Mouse (Mus musculus) urinary bladder, adult 18-20 months (tissue): ENCODE measurements at regions not wholly inside any gene's neighbourhood (a gene's known extent, or its start where the extent isn't known, plus 50 kb on each side); places are given as distances from the start of the nearest gene placed in this dataset.

ENCODE experiments used
- DNase-seq, 2 experiments: peaks; one replicate each; pipeline ENCODE4 v3.0.0; 2022; ENCODE audit warnings: low spot score in 2 of 2, mixed read lengths in 2 of 2

DNA sequence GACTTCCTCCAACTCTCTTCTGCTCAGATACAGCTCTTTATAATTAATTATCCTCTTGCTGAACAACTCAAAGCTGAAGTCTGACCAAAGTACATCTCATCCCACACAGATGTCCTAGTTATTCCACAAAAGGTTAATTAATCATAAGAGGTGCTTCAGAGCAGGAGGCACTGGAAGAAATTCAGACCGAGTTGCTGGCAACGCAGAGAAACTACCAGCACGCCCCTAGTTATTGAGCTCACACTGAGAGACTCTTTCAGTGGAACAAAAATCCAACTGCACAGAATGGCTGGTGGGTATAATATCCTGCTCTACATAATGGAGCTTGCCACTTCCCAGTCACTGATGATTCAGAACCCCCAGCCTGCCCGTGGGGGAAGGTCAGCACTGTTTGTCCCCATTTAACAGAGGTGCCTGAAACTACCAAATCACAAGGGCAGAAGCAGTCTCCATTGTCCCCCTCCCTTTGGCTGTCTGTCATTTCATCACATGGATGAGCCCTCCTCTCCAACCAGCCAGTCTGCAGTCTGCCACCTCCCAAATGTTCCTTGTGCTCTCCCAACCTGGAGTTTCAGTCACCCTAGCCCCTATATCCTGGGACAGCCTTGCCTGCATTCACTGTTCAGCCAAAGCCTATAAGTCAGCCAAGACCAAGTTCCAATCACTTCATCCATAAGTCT is 170.3 kb upstream of the Creb1 start:
- no peak for DNase-seq

DNA sequence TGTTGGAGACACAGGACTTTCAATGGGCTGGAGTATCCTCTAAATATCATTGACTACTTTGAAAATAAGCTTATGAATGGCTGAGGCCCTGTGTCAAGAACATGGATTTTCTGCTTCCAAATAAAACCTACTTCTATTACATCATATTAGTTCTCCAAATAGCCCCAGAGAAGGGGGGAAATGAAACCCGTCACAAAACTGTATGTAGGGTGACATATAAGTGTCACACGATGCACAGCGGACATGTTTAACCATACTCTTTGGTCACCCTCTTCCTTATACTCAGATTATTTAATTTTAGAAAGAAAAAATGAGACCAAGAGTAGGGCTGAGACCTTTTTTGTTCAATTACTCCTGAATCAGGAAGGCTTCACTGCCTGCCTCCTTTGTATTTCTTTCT is 189.2 kb upstream of the Creb1 start:
- DNase-seq, result no peak

DNA sequence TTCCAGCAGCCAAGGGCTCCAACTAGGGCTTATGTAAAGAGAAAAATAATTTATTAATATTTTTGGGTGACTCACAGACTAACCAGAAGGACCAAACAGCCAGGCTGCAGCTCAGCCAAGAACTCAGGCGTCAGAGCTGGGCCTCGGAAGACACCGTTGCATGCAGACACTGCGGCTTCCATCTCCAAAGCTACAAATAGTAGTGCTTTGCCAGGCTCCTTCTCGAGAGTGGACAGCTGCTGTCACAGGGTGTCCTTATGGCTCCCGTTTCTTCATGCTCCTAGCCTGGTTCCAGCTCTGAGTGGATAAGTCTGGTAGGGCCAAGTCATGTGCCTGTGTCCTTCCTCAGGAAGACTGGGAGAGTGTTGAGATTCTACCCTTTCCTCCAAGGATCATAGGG is 190.8 kb upstream of the Creb1 start:
- peak; percentile 11 to 23 for DNase-seq

DNA sequence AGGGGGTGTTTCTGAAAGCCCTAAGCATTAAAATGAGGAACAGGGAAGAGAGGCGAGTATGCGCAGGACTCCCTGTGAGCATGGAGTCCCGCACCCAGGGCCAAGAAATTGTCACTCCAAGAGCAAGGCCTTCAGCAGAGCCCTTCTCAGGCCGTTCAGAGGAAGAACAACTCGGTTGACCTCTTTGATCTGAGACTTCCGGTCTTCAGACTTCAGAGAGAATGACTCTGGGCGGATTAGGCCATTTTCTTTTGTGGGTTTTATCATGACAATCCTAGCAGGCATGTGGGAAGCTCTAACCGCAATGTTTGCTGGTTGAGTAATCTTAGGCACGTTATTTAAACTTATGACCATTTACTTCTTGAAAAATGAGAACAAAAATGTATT is 193.9 kb upstream of the Creb1 start:
- no peak for DNase-seq

DNA sequence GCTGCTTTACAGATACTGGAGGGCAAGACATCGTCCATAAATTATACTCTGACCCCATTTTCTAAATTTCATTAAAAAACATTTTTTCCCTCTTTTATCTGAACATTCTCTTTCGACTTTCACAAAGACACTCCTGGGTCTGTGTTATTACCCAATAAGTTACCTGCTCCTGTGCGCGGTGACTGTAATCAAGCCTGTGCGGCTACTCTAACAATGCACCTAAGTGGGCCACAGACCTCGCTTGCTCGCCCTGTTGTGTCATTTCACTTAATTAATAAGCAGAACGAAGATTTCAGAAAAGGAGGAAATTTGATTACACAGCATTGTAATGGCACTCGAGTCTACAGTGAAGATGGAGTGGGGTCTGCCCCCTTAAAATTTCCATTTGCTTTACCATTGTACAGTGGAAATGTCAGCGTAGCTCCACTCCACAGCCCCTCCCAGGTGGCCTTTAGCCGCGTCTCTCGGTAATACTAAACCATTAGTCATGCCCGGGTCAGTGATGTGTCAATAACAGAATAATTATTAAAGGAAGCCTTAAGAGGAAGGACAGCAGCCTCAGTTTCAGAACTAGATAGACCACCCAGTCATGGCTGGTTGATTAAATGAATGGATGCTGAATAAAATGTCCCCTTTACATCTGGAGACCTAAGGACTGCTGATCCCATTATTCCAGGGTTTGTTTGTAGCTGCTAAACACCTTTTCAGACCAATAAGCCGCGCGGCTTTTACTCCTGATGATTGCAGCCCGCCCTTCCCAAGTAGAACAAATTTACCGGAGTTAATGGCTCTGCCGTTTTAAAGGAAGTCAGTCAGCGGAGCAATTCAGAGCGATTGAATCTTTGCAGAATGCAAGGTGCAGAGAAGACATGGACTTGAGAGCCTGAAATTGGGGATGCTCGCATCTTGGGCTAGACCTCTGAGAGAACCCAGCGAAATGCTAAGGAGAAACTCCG is 194.5 kb upstream of the Creb1 start:
- DNase-seq, result no peak

DNA sequence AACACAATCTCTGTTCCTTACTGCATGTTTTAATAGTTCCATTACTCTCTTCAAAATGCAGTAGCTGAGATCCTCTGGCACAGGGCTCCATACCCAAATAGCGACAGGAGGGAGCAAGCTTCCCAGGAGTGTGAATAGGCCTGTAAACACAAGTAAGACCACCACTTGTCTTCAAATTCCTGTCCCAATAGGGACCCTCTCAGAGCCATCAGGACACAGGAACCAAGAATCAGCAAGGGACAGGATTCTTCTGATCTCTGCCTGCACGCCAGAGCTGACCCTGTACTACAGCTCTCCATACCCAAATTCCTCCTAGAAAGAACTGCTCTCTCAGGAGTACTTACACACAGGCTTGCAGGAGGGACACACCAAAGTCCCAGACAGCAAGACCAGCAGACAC is 200.9 kb upstream of the Creb1 start:
- no peak for DNase-seq

DNA sequence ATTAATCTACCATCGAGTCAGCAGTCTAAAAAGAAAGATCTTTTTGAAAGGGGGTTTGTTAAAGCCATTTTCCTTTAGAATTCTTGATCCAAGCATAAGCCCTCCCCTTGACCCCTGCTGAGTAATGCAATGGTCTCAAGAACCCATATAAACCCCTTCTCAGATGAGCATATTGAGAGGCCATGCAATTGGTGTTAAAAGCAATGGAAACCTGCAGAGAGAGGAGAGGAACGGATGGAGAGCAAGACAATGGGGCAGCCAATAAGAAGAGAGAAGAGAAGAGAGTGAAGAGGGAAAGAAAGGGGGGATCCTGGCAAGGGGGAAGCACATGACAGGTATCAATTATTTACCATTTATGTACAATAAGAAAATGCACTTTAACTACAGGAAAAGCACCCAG is 201.7 kb upstream of the Creb1 start:
- DNase-seq, result no peak

DNA sequence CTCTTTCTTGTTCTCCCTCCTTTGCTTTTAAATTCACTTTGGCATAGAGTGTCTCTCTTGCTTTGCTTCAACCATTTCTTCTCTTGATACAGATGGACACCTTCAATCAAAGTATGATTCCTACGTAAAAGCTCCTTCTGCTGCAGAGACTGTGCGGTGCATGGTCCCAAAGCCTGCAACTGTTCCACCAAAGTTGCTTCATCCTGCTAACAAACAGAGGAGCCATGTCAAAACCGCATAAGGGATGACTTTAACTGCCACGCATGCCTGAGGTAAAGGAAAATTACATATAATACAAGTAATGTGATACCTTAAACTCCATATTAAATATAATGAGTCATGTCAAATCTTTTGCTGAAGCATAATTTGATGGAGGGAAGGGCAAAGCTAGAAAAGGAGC is 200.1 kb upstream of the Klf7 start:
- DNase-seq, result no peak

DNA sequence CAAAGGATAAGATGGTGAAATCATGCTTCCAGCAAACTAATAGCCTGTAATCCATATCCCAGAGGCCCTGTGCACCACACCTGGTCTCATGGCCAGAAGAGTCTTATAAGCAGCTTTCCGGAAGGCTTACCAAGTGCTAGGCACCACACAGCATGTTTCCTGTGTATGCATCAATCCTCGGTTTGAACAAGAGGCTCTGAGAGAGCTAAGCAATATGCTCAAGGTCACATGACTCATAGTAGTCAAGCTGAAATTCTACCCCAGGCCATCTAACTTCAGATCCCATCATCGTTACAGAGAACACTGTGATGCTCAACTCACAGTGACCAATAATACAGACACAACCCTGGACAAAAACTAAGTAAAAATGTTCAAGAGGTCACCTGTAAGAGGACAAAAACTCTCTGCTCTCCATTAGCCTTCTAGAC is 197.1 kb upstream of the Klf7 start:
- DNase-seq, result no peak

DNA sequence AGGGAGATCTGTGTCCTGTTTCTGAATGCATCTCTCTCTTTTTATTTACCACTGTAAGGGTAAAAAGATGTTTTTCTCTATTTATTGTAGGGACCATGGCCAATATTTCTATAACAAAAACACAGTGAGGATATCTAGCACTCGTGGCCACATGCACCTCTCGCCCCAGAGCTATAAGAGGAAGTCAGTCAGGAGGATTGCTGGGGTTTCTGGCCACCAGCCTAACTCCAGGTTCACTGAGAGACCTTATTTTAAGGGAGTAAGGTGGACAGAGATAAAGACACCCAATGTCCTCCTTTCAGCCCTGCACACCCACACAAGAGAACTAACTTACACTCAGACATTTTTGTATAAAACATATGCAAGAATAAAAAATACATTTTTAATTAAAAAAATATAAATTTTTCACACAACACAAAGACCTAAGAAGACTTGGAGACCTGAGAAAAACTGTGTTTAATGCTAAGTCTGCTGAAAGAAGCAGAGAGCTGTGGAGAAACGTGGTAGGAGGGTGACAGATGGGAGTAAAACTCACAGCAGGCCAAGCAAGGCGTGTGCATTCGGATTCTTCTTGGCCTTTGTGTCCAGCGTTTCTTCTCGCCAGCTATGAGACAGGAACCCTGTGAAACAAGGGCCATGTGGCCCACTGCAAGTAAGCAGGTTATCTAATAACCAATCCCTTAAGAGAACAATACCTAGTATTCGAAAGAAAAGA is 196.5 kb upstream of the Klf7 start:
- DNase-seq, result no peak

DNA sequence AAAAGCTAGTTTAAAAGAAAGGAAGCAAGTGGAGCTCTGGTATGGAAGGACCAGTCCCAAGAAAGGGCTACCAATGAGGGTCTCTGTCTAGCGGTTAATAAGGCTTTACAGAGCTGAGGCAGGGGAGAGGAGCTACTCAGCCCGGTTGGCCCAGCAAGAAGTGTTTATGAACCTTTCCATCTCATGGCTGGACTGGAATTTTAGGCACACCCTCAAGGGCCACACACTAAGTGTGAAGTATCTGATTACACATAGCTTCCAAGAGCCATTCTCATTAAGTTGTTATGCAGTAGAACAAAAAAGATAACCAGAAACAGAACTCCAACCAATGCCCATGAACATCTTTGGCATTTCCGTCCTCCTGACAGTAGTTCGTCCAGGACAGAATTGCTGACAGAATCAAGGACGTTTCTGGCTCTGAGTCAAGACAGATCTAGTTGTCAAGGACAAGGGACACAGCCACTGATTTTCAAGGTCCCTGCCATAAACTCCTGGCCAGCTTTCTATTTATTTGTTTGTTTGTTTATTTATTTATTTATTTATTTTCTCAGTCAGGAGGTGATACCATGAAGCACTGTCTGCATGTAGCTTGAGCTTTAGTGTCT is 195.1 kb upstream of the Klf7 start:
- no peak for DNase-seq

DNA sequence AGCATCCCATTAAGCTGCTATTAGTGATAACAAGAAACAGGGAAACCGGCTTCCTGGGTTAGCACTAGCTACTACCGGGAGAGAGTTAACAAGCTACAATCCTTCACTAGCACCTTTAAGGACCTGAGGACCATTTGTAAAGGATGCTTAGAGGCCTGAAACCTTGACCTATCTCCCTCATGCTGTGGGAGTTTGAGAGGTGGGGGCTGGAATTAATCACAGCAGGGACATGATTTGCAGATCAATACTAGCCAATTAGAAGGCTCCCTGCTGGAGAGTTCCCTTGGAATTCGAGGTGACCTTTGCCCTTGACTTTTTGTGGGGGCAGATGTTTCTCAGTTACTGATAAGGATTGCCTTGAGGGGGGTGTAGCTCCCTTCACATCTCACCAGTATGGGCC is 189.3 kb upstream of the Klf7 start:
- no peak for DNase-seq

DNA sequence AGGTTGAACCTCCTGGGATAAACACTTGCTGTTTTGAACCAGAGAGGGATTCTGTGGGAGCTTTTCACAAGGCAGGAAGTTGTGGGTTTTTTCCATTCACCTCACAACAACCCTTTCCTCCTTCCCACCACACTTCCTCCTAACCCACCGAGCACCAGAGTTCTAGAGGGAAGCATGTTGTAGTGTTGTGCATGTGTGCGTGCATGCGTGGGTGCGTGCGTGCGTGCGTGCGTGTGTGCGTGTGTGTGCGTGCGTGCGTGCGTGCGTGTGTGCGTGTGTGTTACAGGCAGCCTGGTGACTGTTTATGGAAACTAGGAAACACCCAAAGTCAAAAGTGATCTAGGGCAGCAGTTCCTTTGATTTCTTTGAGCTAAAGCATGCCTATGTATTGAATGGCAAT is 186.5 kb upstream of the Klf7 start:
- DNase-seq, result no peak

DNA sequence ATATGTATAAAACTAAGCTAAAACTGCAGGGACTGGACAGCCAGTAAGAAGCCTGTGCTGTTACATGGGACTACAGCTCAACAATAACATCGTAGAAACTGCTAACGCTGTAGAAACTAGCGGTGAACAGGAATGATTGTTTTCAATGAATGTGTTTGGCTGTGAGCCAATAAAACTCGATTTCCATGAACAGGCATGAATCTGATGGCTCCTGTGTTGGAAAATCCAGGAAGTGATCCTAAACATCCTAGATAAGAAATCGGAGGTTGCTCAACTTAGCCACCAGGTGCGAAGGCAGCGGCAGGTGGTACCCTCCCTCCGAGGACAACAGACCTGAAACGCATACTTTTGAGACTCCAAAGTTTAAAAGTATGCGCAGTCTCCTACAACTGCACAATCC is 186.0 kb upstream of the Klf7 start:
- DNase-seq, result no peak

DNA sequence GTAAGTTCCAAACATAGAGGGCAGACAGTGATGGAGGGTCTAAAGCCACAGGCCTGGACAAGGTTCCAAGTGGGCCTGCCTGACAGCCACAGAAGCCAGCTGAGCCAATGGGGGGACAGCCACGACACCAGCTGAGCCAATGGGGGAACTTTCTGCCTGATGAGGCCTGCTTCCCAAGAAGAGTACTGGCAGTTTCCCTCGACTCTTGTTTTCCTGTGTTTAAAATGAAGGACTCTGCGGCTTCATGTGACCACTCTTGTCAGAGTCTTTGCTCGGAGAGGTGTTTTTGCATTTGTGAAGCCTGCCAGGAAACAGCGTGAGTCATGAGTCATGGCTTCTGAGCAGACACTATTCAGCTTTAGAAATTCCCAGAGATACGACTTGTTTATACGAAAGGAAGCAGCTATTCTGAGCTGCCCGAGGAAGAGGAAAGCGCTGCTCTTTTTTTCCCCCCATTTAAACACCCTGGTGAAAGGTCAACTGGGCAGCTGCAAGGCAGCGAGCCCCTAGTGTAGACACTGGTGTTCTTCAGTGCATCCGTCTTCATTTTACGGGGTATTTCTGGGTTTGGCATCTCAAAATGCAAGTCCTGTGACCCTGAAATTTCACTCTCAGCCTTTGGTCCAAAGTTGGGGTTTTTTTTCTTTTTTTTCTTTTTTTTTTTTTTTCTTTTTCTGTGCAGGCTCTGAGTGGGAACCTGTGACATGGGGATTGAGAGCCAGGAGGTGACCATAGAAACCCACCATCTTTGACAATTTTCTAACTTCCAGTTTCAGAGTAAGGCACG is 183.5 kb upstream of the Klf7 start:
- peak in 1 of 2 experiments; percentile 71 for DNase-seq

DNA sequence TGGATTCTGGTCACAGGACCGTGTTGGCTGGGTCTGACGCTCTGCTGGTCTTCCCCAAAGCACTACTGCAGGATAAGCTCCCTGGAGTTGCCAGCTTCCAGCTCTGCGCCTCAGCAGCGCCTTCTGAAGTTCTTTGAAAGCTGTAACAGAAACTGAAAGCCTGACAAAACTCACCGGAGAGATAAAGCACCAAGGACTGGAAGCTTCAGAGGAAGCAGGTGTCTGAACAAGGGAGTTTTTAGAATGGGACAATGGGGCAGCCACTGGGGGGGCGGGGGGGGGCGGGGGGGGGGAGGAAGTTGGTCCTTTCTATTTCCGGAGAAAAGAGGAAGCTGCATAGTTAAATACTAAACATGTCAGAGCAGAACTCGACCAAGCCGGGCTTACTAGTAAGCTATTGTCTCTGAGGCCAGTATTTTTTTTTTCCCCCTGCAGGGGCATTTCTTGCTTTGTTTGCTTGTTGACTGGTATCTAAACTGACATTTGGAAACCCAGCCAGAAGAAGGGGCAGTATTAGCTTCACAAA is 180.8 kb upstream of the Klf7 start:
- peak in 1 of 2 experiments; percentile 20 for DNase-seq

DNA sequence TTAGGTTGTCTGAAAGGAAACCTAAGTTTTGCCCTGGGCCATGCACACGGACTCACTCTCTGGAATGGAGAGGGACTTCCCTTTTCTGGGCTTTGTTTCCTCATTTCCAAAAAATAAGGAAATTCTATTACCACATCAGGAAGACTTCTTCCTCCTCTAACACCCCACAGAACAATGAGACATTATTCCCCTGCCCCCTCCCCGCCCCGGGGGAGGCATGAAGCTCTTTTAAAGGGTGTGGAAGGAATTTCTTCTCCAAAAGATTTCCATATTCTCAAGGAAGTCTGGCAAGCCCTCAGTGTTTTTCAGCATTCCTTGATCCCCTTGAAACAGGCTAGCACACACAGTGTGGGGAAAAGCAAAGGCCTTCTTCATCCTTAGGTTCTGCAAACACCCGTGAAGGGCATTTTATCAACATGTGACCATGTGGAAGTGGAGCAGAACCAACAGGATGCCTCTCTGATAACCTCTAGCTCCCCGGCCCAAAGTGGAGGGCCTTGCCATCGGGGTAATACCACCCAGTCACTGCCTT is 179.5 kb upstream of the Klf7 start:
- DNase-seq, result no peak

DNA sequence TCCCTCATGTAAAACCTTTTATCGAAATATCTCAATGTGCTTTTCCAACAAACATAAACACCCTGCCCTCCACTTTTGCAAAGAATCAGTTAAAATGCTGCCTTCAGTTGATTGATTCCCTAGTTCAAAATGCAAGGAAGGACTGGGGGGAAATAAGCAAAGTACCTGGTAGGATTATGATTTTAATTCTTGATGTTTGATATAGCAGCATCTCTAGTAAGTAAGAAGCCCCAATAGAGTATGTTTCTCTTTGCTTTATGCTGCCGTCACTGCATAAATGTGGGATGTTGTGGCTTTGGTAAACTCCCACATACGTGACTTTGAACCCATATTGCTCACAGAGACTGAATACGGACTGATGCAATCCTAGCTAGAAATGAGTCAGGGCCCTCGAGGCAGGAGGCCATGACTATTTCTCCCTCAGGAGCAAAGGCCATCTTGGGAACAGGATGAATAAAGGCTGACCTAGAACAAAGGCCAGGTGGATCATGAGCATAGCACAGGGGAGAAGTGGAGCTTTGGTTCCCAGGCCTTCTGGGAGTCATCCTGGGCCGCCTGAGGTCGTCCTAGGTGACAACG is 179.0 kb upstream of the Klf7 start:
- DNase-seq, result no peak

DNA sequence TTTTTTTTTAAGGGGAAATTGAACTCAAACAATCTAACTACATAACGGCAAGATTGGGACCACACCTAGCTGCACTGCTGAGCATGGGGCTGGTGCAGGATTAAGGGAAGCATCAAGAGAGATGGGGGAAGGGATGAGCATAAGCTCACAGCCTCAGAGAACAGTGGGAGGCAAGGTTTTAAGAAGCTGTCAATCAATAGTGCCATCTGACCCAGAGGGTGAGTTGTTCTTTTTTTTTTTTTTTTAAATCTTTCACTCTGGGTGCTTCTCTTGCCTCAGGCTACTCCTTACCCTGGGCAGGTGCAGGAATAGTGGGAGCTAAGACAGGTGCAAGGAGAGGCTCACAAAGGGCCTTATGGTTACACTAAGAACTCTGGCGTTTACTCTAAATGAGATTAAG is 176.9 kb upstream of the Klf7 start:
- no peak for DNase-seq

DNA sequence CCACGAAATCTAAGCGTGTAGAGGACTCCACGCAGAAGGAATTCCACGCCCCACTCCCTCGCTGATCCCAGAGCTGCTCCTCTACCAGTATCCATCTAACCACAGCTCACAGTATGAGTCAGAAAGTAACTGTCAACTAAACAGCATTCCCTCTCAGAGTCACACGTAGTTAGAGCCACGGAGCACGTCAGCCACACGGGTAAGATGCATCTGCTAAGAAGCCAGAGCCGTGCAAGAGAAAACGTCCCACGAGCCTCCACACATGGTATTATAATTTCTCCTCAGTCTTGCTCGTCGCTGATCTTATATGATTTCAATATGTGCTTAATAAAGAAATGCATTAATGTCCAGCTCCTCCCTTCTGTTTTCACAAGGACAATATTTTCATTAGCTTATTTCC is 176.1 kb upstream of the Klf7 start:
- DNase-seq, result no peak
